Mouse (Mus musculus) forebrain, postnatal 0 days (tissue): ENCODE measurements around the gene Vgf. TPM values are rescaled to one million over a fixed set of nuclear protein-coding genes. Genes with fewer than 3 reads are reported as not detected.

ENCODE experiments used
- ATAC-seq: fragments of 200-750 bp; cut with Nextera tagmentation; 2 replicates; pipeline ENCODE4 v1.8.0; 2017; ENCODE audit warnings: mild to moderate bottlenecking, moderate library complexity
- DNase-seq: peaks from one replicate; pipeline ENCODE4 v3.0.0-alpha.2; 2015
- H3K27ac ChIP-seq: fragments of 300-500 bp; sonication (generic); 2 replicates; pipeline ENCODE4 v1.5.1; 2014; ENCODE audit warnings: low read depth, mild to moderate bottlenecking, antibody characterized with exemption, low read length, moderate library complexity, mixed read lengths
- H3K27me3 ChIP-seq: fragments of 300-500 bp; sonication (generic); 2 replicates; pipeline ENCODE4 v1.6.1; 2014; ENCODE audit warnings: mild to moderate bottlenecking, low read length, mixed read lengths; ENCODE audit not compliant: insufficient read depth
- H3K36me3 ChIP-seq: fragments of 300-500 bp; sonication (generic); 2 replicates; pipeline ENCODE4 v1.6.1; 2014; ENCODE audit warnings: mild to moderate bottlenecking, moderate library complexity; ENCODE audit not compliant: insufficient read depth
- H3K4me1 ChIP-seq: fragments of 300-500 bp; sonication (generic); 2 replicates; pipeline ENCODE4 v1.6.1; 2014; ENCODE audit warnings: antibody characterized with exemption; ENCODE audit not compliant: insufficient read depth
- H3K4me2 ChIP-seq: fragments of 300-500 bp; sonication (generic); 2 replicates; pipeline ENCODE4 v1.6.1; 2014; ENCODE audit warnings: low read depth, mild to moderate bottlenecking, moderate library complexity
- H3K4me3 ChIP-seq: fragments of 300-500 bp; sonication (generic); 2 replicates; pipeline ENCODE4 v1.5.1; 2014; ENCODE audit warnings: low read depth, low read length, mixed read lengths
- H3K9ac ChIP-seq: fragments of 300-500 bp; sonication (generic); 2 replicates; pipeline ENCODE4 v1.6.1; 2014; ENCODE audit warnings: mild to moderate bottlenecking
- H3K9me3 ChIP-seq: fragments of 300-500 bp; sonication (generic); 2 replicates; pipeline ENCODE4 v1.6.1; 2016; ENCODE audit warnings: low read length
- CTCF ChIP-seq: sonication (generic); IDR thresholded peaks from 2 replicates; pipeline ENCODE4 v1.5.1; 2016; ENCODE audit warnings: antibody characterized with exemption, control low read depth, low read depth
- WGBS: fragments of 180-500 bp; shearing (Covaris S2); extraction: QIAGEN DNeasy Blood & Tissue Kit; methylation state at CpG from one replicate; pipeline ENCODE4 v1.1.7; 2014; 5-methylcytosine and 5-hydroxymethylcytosine counted together
- microRNA counts: library from miRNA; unstranded; fragments of <30 nt; microRNA quantifications from one replicate; lab custom pipeline; 2015
- microRNA-seq, 2 experiments: library from miRNA; unstranded; fragments of <30 nt; microRNA quantifications; one replicate each; pipeline ENCODE4; 2016
- polyA plus RNA-seq: library from polyadenylated mRNA; unstranded; fragments of >200 nt; fragmentation: Nextera tagmentation; extraction: Ambion mirVana; gene quantifications from 2 replicates; pipeline ENCODE4 v1.2.1, GENCODE M21; 2015
- total RNA-seq: library from RNA; depleted of rRNA; stranded (reverse); fragments of >200 nt; gene quantifications from 2 replicates; pipeline ENCODE4 v1.2.3, GENCODE M21; 2014; rRNA removed

Gene Vgf
- total and polyA plus RNA-seq, 2 experiments from 2014 or later, result 40.0 to 116 TPM

DNA sequence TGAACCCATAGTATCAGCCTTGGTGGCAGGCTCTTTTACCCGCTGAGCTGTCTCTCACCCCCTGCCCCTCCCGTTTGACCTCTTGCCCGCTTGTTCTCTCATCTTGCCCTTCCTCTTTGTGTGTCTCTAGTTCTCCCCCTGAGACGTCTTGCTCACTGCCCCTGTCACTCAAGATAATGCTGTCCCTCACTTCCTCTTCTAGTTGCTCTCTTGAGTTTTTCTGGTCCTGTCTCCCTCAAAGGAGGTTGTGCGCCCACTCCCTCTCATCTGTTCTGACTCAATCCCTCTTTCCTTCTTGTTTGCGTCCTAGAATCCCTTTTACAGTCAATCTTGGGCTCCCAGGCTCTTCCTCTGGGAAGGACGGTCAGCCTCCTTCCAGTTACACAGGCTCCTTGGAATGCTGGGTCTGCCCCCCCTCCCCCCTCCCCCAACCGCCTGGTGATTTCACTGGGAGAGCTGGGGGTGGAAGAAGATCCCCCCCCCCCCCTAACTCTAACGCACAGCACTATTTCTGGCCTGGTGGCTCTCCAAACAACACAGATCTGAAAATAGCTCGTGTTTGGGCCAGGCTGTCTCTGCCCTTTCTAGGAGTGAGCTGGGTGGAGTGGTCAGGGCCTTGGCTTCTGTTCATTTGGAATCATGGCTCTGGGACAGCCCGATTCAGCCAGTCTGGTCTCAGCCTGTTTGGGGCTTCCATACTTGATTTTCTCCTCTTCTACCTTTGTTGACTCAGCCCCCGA is 50.2 kb downstream of the Vgf start:
- ATAC-seq (no peak), DNase-seq (no peak)
- no peaks in the 10 kb centered on the region for H3K36me3 ChIP-seq
- no peak overlapping the region for H3K27ac ChIP-seq
- 49% methylated on average over 12 of the region's 12 CpGs for WGBS
- no peak overlapping the region for H3K9ac ChIP-seq
- H3K27me3 ChIP-seq, result no peaks in the 10 kb centered on the region
- no peak overlapping the region for H3K4me2 ChIP-seq
- no peaks in the 10 kb centered on the region for H3K9me3 ChIP-seq
- TF ChIP-seq CTCF, result no peak
- no peaks in the 10 kb centered on the region; the same call in 1 of the 2 replicates for H3K4me1 ChIP-seq
- H3K4me3 ChIP-seq, result no peak overlapping the region

DNA sequence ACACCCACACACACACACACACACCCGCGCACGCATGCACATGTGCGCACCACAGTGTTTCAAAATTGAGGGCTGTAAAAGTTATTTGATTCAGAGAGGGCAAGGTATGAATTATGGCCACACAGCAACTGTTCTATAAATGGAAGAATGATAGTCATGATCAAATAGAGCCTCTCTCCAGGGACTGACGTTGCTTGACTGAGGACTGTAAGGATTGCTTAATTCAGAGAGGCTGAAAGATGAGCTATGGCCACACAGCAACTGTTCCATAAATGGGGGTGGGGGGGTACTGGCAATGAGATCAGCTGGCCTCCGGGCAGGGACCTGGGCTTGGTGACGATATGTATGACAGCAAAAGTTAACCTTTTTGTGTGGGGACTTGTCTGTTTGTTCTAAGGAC is 51.0 kb downstream of the Vgf start:
- Histone ChIP-seq H3K9ac (no peak overlapping the region), H3K4me2 (no peak overlapping the region), H3K4me3 (no peak overlapping the region), H3K36me3 (no peaks in the 10 kb centered on the region), H3K27ac (no peak overlapping the region), H3K4me1 (no peaks in the 10 kb centered on the region), H3K9me3 (no peaks in the 10 kb centered on the region), H3K27me3 (no peaks in the 10 kb centered on the region)
- 92% methylated on average over 7 of the region's 7 CpGs for WGBS
- TF ChIP-seq CTCF, result no peak
- no peak for ATAC-seq
- no peak for DNase-seq

DNA sequence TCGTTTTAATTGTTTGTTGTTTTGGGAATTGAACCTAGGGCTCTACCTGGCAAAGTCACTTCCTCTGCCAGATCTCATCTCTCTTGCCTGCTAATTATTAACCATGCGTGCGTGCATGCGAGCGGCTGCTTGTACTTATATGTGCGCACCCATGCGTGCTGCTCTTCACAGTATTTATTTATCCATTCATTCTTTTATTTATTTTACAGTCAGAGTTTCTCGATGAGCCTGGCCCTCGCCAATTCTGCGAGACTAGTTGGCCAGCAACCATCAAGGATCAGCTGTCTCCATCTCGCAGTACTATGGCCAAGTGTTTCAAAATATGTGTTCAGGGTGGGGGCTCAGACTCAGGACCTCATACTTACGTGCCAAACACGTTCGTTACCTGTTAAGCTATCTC is 51.8 kb downstream of the Vgf start:
- no peak overlapping the region for H3K4me3 ChIP-seq
- no peak overlapping the region for H3K9ac ChIP-seq
- WGBS, result 78% methylated on average over 14 of the region's 14 CpGs
- ATAC-seq (no peak), DNase-seq (no peak)
- H3K27me3 ChIP-seq, result no peaks in the 10 kb centered on the region
- no peaks in the 10 kb centered on the region for H3K4me1 ChIP-seq
- no peaks in the 10 kb centered on the region for H3K36me3 ChIP-seq
- H3K27ac ChIP-seq, result no peak overlapping the region
- TF ChIP-seq CTCF, result no peak
- no peak overlapping the region for H3K4me2 ChIP-seq
- H3K9me3 ChIP-seq, result no peaks in the 10 kb centered on the region

DNA sequence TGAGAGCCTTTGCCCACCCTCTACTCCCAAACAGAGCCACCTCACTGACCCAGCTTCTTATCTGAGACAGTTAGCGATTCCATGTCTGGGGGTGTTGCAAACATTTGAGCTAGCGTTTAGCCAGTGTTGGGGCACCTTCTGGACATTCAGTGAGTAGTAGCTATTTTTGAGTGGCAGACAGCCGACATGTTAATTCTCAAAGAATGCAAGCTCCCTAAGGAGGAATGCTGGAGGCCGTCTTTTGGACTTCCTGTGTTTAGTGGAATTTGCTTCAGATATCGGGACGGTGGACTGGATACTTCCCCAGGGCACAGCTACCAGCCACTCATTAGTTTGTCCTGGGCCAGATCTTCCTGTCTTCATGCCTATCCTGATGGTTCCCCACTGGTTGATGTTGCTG is 52.4 kb downstream of the Vgf start:
- Histone ChIP-seq H3K36me3 (no peaks in the 10 kb centered on the region), H3K4me1 (no peaks in the 10 kb centered on the region), H3K4me3 (no peak overlapping the region), H3K9me3 (no peaks in the 10 kb centered on the region), H3K27ac (no peak overlapping the region), H3K27me3 (no peaks in the 10 kb centered on the region), H3K9ac (no peak overlapping the region), H3K4me2 (no peak overlapping the region)
- ATAC-seq (no peak), DNase-seq (no peak)
- WGBS, result 77% methylated on average over 6 of the region's 6 CpGs
- TF ChIP-seq CTCF, result no peak

DNA sequence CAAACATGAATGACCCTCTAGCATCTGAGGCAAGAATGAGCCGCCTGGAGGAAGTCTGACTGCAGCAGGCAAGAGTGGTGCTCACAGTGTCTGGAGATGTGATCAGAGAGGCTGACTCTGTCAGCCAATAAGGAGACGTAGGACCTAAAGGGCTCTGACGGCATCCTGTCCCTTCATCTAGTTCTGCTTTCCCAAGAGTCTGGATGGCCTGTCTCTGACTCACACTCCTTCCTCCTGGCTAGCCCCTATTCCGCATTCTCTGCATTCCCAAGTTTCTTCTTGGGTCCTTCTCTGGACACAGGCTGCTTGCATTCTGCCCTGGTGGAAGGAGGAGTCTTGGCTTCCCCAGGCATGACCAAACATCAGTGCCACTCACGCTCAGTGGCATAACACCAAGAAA is 53.7 kb downstream of the Vgf start:
- H3K9me3 ChIP-seq, result no peaks in the 10 kb centered on the region
- H3K9ac ChIP-seq, result no peak overlapping the region
- H3K27ac ChIP-seq, result no peak overlapping the region
- no peak for DNase-seq
- ATAC-seq, result no peak
- H3K27me3 ChIP-seq, result no peaks in the 10 kb centered on the region
- no peaks in the 10 kb centered on the region for H3K36me3 ChIP-seq
- H3K4me2 ChIP-seq, result no peak overlapping the region
- no peaks in the 10 kb centered on the region for H3K4me1 ChIP-seq
- no peak for TF ChIP-seq CTCF
- no peak overlapping the region for H3K4me3 ChIP-seq
- WGBS, result 67% methylated on average over 5 of the region's 5 CpGs

MicroRNAs within 50 kb of the gene (microRNA counts, 519-probe panel; counts per million panel counts)
- microRNA mmu-miR-702 (lab: Ali Mortazavi, UCI), result not detected

Small RNA genes lying within 50 kb of the gene (microRNA-seq; reads per million reads assigned to microRNA genes)
- gene Mir702, result 73.8 to 97.4 reads per million in 2 experiments

Other genes with a start within 250 kb of the Vgf start
- 39.9 and 43.7 TPM in 2 replicates for gene Col26a1, start 143.2 kb upstream of the Vgf start, total RNA-seq
- 24.3 and 27.1 TPM in 2 replicates for gene Col26a1, start 143.2 kb upstream of the Vgf start, polyA plus RNA-seq
- 30.7 and 35.9 TPM in 2 replicates for gene Ift22, start 118.2 kb upstream of the Vgf start, total RNA-seq
- 125 and 134 TPM in 2 replicates for gene Ift22, start 118.2 kb upstream of the Vgf start, polyA plus RNA-seq
- 221 and 299 TPM in 2 replicates for gene Fis1, start 73.1 kb upstream of the Vgf start, total RNA-seq
- gene Fis1, start 73.1 kb upstream of the Vgf start, polyA plus RNA-seq, result 377 and 441 TPM in 2 replicates
- 0.33 and 0.38 TPM in 2 replicates for gene Cldn15, start 59.8 kb upstream of the Vgf start, total RNA-seq
- 0.13 and 0.15 TPM in 2 replicates for gene Cldn15, start 59.8 kb upstream of the Vgf start, polyA plus RNA-seq
- 46.6 and 55.2 TPM in 2 replicates for gene Plod3, start 39.4 kb upstream of the Vgf start, total RNA-seq
- 18.2 and 21.7 TPM in 2 replicates for gene Plod3, start 39.4 kb upstream of the Vgf start, polyA plus RNA-seq
- 66.1 and 96.9 TPM in 2 replicates for gene Znhit1, start 38.4 kb upstream of the Vgf start, total RNA-seq
- gene Znhit1, start 38.4 kb upstream of the Vgf start, polyA plus RNA-seq, result 176 and 201 TPM in 2 replicates
- 105 and 144 TPM in 2 replicates for gene Ap1s1, start 19.7 kb downstream of the Vgf start, total RNA-seq
- 335 and 346 TPM in 2 replicates for gene Ap1s1, start 19.7 kb downstream of the Vgf start, polyA plus RNA-seq
- 1.2 and 3.1 TPM in 2 replicates for gene Serpine1, start 45.9 kb downstream of the Vgf start, total RNA-seq
- 0.06 and 0.28 TPM in 2 replicates for gene Serpine1, start 45.9 kb downstream of the Vgf start, polyA plus RNA-seq
- gene Trim56, start 89.8 kb downstream of the Vgf start, total RNA-seq, result 4.0 and 5.7 TPM in 2 replicates
- 1.1 and 2.3 TPM in 2 replicates for gene Trim56, start 89.8 kb downstream of the Vgf start, polyA plus RNA-seq
- gene Muc3, start 122.9 kb downstream of the Vgf start, total RNA-seq, result not detected in 2 replicates
- not detected in 2 replicates for gene Muc3, start 122.9 kb downstream of the Vgf start, polyA plus RNA-seq
- 0.10 and 0.31 TPM in 2 replicates for gene Muc3a, start 186.0 kb downstream of the Vgf start, total RNA-seq
- 0.13 TPM in 2 replicates for gene Muc3a, start 186.0 kb downstream of the Vgf start, polyA plus RNA-seq